Mouse (Mus musculus) gastrocnemius, postnatal 10 days (tissue): ENCODE data around the gene 1700109H08Rik. TPM values are rescaled to one million over a fixed set of nuclear protein-coding genes. Genes with fewer than 3 reads are reported as not detected.
"Not testable (repeated sequence)": the region's sequence is repeated elsewhere in the genome, so short reads cannot be mapped to it uniquely, and the experiment has no call there.

ENCODE experiments used
- DNase-seq: peaks from one replicate; pipeline ENCODE4 v3.0.0; 2021; ENCODE audit warnings: mixed read lengths
- total RNA-seq, 2 experiments: library from RNA; stranded (reverse); gene quantifications; 2 replicates each; pipeline ENCODE4 v1.2.3; 2021

The 1700109H08Rik gene
- total RNA-seq, 2 experiments from 2014 or later: 4.6 to 8.2 TPM

DNA sequence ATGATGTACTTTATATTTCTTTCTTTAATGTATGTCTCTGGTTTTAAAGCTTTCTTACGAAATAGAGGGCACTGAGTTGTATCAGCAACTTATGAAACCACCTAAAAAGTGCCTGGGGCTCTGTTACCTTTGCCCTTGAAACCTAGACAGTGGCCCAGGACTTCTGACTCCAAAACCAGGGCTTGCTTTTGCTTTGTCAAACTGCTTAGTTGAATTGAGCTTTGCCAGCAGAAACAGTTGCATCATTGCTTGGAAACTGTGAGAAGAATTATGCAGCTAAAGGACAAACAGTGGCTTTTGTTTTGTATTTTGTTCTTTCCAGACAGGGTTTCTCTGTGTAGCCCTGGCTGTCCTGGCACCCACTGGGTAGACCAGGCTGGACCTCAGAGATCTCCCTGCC lies 28.9 kb downstream of the 1700109H08Rik start:
- no peak for DNase-seq

GRCm38 (mm10) chr5:3600790-3601189 lies 29.4 kb downstream of the 1700109H08Rik start:
- DNase-seq: no peak

DNA sequence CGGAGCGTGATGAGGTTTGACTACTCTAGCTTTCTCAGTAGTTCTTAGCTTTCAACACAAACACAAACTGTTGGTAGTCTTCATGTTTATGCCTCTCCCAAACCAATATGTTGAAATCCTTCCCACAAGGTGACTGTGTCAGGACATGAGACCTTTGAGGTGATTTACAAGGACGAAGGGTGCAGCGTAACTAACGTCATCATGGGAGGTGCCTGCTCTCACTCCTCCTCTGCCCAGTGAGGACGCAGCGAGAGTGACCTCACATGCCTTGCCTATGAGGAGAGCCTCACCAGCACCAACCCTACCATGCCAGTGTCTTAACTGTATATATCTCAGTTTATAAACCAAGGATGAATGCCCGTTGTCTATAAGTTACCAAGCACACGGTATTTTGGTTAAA lies 35.7 kb downstream of the 1700109H08Rik start:
- DNase-seq: no peak

- DNase-seq: no peak
Observed at GRCm38 (mm10) chr5:3609241-3609640, 37.9 kb downstream of the 1700109H08Rik start.

- DNase-seq: not testable (repeated sequence)
Observed at GRCm38 (mm10) chr5:3611835-3612234, 40.5 kb downstream of the 1700109H08Rik start.

GRCm38 (mm10) chr5:3620486-3620885 lies 49.1 kb downstream of the 1700109H08Rik start:
- DNase-seq: no peak

DNA sequence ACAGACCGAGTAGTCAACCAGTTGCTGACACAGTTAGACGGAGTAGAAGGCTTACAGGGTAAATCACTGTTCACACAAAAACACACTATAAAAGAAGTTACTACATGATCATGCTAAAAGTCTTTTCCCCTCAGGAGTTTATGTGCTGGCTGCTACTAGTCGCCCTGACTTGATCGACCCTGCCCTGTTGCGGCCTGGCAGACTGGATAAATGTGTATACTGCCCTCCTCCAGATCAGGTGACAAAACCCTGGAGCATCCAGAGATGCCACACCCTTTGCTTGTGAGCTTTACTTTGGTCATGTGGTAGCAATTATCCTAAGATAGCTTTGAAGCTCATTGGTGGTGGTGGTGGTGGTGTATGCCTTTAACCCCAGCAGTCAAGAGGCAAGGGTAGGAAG lies 58.7 kb downstream of the 1700109H08Rik start:
- no peak for DNase-seq

DNA sequence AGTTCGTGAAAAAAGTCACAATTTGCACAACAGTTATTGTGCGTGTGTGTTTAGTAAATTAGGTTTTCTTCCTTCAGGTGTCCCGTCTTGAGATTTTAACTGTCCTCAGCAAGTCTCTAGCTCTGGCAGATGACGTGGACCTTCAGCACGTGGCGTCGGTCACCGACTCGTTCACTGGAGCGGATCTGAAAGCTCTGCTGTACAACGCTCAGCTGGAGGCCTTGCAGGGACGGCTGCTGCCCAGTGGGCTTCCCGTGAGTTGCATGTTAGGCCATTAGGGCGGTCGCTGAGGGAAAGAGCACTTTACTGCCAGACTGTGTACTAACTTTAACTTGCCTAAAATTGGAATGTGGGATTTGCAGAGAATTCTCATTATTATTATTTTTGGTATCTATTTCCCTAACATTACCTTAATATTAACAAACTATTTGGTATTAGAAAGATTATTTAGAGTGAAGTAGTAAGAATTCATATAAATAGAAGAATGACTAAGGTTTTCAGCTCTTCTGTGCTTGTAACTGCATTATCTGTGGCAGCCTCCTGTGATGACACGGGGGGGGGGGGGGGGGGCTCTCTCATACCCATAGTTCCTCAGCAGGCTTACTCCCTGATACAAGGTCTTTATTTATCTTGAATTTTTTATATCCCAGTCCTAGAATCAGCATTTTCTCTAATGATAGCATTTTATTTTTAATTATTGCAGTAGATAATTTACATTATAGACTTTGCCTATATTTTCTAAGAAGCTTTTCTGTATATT lies 60.3 kb downstream of the 1700109H08Rik start:
- no peak for DNase-seq

- no peak for DNase-seq
Observed at GRCm38 (mm10) chr5:3632285-3632684, 60.9 kb downstream of the 1700109H08Rik start.

DNA sequence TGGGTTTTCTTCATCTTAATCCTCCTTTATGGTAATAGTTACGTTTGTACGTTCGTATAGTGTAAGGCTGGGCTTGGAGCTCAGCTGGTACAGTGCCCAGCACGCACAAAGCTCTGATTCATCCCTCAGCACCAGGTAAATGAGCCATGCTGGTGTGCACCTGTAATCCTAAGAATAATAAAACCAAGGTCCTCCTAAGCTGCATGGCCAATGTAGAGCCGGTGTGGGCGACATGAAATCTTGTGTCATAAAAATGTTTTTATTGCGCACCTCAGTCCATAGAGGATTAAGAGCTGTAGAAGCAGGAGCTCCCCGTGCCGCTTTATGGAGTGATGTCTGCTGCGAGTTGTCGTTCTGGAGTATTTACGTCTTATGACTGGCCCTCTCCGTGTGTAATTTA lies 61.9 kb downstream of the 1700109H08Rik start:
- DNase-seq: no peak

DNA sequence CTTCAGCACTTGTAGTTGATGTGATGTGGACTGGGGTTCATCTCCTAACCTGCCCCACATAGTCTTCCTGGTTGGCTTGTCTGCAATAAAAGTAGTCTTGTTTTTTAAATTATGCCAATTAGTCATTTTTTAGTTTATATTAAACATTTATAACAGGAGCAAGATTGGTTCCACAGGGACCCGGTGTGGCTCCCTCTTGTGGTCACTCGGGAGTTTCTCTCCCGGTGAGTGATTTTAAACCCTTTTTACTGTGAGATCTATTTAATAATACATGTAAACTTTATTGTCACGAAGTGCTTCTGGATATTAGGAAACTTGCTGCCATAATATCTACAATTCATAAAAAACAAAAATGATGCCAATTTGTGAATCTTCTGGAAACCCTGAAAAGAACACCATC lies 62.6 kb downstream of the 1700109H08Rik start:
- DNase-seq: no peak

Other genes with a start within 250 kb of the 1700109H08Rik start
- gene Cdk6, start 230.1 kb upstream of the 1700109H08Rik start, total RNA-seq: 1 to 10 TPM; 6.9 to 9.6 TPM
- gene Fam133b, start 27.7 kb upstream of the 1700109H08Rik start, total RNA-seq: 10 to 100 TPM; 16.8 to 22.0 TPM
- 1 to 10 TPM; 8.1 to 9.6 TPM for gene Pex1, start 24.5 kb downstream of the 1700109H08Rik start, total RNA-seq
- 1 to 10 TPM; 4.5 to 7.3 TPM for gene Rbm48, start 25.0 kb downstream of the 1700109H08Rik start, total RNA-seq
- gene Tmbim7, start 79.6 kb downstream of the 1700109H08Rik start, total RNA-seq: not detected
- 10 to 100 TPM; 81.1 to 81.8 TPM for gene Gatad1, start 85.6 kb downstream of the 1700109H08Rik start, total RNA-seq
- gene Ankib1, start 231.4 kb downstream of the 1700109H08Rik start, total RNA-seq: 10 to 100 TPM; 24.9 to 29.5 TPM
- gene Krit1, start 231.6 kb downstream of the 1700109H08Rik start, total RNA-seq: 10 to 100 TPM; 16.4 to 23.7 TPM